Mouse (Mus musculus) T-helper 2 cell (primary cell): Measurements from ENCODE around the gene Abcd3.
"Not testable (repeated sequence)": the region's sequence is repeated elsewhere in the genome, so short reads cannot be mapped to it uniquely, and the experiment has no call there.

ENCODE experiments used
- in situ Hi-C: fragments of 300-600 bp; cut with MboI, MseI; formaldehyde crosslinking; loops from one replicate; pipeline ENCODE4 v1.15.1; 2025; ENCODE audit warnings: high pct_unique_total_duplicates

Abcd3 gene

DNA sequence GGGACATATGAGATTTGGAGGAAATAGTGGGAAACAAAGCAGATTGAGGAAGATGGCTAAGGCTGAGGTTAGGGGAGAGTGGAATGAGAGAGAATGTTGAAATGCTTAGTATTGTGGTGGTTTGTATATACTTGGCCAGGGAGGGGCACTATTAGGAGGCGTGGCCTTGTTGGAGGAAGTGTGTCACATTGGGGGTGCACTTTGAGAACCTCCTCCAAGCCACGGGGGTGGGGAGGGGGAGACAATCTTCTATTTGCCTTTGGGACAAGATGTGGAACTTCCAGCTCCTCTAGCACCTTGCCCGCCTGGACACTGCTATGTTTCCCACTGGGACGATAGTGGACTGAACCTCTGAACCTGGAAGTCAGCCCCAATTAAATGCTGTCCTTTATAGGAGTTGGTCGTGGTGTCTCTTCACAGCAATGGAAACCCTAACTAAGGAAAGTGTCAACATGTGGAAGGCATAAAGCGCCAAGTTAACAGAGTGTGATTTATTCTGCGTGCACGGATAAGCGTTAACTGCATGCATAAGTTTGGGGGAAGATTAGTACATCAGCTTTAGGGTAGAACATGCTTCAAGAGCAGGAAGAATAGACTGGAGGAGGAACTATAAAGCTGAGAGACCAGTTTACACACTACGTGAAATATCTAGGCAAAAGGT lies 3.8 kb upstream of the Abcd3 start:
- in situ Hi-C loops, result no loop called here

- in situ Hi-C loops, result no loop called here
These were observed 590 bp upstream of the Abcd3 start for GRCm38 (mm10) chr3:121815549-121816235.

DNA sequence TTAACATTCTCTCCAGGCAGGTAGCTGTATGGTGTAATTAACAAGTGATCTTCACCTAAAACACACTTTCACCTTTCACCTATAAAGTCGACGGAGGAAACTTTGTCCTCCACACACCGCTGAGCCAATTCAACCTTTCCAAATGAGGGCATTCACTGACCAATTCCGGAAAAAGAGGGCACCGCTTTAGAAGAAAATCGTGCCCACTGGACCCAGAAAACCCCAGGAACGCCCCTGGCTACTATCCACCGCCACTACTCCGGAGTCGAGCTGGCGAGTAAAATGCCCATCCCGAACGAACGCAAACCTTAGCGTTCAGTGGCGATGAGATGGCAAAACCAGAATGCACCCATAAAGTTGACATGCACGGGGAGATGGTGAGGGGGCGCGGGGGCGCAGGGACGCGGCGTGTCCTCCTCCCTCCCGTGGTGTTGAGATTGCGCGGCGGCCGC lies 663 bp downstream of the Abcd3 start:
- in situ Hi-C loops, result no loop called here

- in situ Hi-C loops, result no loop called here
These were observed 1.3 kb downstream of the Abcd3 start for GRCm38 (mm10) chr3:121813834-121814233.

GRCm38 (mm10) chr3:121808246-121808645 lies 6.9 kb downstream of the Abcd3 start:
- in situ Hi-C loops, result no loop called here

- in situ Hi-C loops, result no loop called here
These were observed 20.9 kb downstream of the Abcd3 start for GRCm38 (mm10) chr3:121794214-121794613.

DNA sequence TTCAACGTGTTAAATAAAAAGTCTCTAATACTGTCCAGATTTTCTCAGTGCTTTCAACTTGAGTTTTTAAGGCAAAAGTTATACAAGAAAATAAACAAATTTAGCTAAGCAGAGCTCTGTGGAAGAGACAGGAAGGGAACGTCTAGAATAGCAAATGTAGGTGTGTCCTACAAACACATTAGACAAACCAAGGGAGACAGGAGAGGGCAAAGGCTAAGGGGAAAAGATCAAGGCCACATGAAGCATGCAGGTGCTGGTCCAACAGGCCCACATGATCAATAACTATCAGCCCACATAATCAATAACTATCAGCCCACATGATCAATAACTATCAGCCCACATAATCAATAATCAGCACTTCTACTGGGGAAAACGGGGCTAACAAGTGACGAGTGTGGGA lies 22.9 kb downstream of the Abcd3 start:
- in situ Hi-C loops, result no loop called here

DNA sequence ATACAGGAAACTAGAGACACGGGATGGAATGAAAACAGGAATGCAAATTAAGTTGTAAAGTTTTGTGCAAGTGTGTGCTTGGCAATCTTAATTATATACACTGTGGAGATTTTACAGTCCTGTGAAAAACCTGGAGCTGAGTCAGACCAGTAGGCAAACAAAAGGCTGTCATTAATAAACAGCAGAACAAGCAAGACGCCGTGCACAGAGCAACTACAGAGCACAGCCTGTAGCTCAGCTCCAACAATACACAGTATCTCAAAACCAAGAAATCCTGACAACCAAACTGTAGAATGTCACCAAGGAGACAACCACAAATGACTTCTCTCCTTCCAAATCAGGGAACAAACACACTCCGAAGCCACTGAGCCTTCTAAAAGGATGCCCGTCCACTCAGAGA lies 24.7 kb downstream of the Abcd3 start:
- in situ Hi-C loops, result no loop called here

GRCm38 (mm10) chr3:121789790-121790189 lies 25.3 kb downstream of the Abcd3 start:
- in situ Hi-C loops, result no loop called here

DNA sequence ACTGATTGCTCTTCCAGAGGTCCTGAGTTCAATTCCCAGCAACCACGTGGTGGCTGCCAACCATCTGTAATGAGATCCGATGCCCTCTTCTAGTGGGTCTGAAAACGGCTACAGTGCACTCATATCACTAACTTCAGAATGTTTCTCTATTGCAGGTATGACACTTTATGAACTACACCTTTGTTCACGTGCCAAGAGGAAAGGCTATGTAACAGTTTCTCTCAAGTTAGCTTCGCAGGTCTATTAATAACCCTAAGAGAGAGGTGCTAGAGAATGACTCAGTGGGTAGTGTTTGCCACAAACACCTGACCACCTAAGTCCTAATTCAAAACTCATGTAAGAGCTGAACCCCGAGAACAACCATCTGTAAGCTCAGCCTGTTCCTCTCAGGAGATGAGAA lies 32.1 kb downstream of the Abcd3 start:
- in situ Hi-C loops, result no loop called here

- in situ Hi-C loops, result no loop called here
These were observed 37.2 kb downstream of the Abcd3 start for GRCm38 (mm10) chr3:121777943-121778342.

DNA sequence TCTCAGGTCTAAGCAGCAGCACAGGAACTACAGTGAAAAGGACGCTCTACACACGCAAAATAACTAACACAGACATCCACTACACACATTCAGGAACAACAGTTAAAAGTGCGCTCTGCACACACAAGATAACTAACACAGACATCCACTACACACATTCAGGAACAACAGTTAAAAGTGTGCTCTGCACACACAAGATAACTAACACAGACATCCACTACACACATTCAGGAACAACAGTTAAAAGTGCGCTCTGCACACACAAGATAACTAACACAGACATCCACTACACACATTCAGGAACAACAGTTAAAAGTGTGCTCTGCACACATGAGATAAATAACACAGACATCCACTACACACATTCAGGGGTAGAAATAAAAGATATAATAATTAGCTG lies 41.8 kb downstream of the Abcd3 start:
- in situ Hi-C loops, result not testable (repeated sequence)

DNA sequence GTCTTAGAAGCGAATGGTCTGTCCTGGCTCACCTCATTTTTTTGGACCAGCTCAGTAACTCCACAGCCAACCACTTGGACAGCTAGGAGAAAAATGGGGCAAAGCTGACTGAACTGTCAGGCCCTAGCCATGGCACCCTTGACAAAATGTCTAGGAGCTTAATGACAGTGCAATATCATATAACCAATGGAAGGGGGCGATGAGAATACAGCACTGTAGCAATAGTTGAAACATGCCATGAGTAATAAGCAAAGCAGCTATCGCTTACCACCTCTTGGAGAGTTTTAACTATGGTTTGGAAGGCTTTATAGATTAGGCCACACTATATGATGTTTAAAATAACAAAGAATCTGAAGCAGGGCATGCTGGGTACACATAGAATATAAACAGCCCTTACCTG lies 46.3 kb downstream of the Abcd3 start:
- in situ Hi-C loops, result no loop called here

DNA sequence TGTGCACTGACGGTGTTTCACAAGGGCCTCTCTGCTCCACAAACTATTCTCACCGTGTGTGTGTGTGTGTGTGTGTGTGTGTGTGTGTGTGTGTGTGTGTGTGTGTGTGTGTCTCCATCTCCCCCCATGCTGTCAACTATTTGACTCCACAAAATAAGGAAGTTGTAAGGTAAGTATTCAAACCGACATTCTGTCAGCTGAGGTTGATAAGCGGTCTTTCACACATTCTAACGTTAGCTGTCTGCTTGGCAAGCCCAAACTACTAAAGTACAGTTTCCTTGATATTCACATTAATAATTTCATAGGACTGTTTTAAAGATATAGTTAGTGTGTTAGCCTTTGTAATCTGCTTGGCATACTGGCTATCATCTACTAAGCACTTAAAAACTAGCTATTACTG lies 48.3 kb downstream of the Abcd3 start:
- in situ Hi-C loops, result no loop called here

GRCm38 (mm10) chr3:121766048-121766447 lies 49.1 kb downstream of the Abcd3 start:
- in situ Hi-C loops, result no loop called here

DNA sequence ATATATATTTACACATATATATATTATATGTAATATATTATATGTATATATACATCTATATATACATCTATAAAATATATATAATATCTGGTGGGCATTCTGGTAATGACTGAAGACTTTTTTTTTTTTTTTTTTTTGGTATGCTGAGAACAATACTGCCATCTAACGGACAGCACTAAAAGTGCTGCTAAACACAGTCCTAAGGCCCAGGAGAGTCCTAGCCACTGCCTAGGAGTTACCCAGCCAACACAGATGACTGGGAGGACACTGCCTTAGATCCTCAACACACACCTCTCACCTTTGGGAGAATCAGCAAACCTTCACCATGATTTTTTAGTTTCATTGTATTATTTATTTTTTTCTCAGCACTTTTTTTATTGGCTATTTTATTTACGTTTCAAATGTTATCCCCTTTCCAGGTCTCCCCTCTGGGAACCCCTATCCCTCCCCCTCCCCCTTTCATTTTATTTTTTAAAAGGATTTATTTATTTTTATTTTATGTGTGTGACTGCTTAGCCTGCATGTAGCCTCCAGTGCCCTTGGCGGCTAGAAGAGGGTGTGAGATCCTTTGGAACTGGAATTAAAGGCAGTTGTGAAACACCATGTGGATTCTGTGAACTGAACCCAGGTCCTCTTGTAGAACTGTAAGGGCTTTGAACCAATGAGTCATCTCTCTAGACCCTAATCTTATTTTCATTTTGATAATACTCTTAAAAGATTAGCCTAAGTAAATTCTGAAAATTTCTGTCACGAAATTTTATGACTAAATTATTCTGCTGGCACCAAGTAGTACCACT lies 52.8 kb downstream of the Abcd3 start:
- in situ Hi-C loops, result no loop called here

- in situ Hi-C loops, result no loop called here
These were observed 56.7 kb downstream of the Abcd3 start for GRCm38 (mm10) chr3:121758373-121758772.

- in situ Hi-C loops, result no loop called here
These were observed 60.0 kb downstream of the Abcd3 start for GRCm38 (mm10) chr3:121755152-121755551.

- in situ Hi-C loops, result not testable (repeated sequence)
These were observed 60.6 kb downstream of the Abcd3 start for GRCm38 (mm10) chr3:121754319-121755090.

DNA sequence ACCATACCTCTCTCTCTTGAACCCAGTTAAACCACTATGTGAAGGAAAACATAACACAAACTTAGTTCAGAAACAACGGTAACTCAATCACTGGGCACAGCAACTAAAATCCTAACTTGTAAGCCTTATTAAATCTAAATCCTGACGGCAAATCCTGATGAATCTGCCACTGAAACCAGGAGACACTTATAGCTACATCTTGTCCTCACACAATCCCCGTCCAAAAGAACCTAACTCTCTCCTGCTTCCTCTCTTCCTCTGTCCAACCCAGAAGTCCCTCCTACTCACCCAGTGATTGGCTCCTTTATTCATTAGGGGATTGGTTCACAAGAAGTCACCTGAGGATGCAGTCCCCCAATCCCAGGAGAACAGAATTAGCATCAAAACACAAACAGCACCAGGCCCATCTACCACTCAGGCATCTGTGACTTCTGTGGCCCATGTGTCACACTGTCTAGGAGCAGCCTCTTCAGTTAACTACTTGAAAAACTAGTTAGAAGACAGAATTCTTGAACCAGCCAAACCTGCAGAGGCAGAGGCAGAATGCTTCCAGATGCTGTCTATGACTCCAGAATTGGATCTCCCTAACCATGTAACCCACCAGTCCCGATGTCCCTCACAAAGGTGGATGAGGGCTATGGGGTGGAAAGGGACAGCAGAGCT lies 73.8 kb downstream of the Abcd3 start:
- in situ Hi-C loops, result loop anchor here (25.0 kb wide), 1 partner anchor 429 kb away; no protein-coding TSS in a partner anchor
